Mouse (Mus musculus) cerebral cortex, adult 2 months (tissue): Measurements from ENCODE around the gene Tpmt.

Source experiments
- WGBS: fragments of 180-500 bp; shearing (Covaris S2); methylation state at CpG from one replicate; pipeline ENCODE4 v1.1.7; 2018; 5-methylcytosine and 5-hydroxymethylcytosine counted together

The Tpmt gene

GRCm38 (mm10) chr13:47042024-47042633, 2.4 kb downstream of the Tpmt start:
- WGBS: 43% methylated on average over 8 of the region's 8 CpGs

DNA sequence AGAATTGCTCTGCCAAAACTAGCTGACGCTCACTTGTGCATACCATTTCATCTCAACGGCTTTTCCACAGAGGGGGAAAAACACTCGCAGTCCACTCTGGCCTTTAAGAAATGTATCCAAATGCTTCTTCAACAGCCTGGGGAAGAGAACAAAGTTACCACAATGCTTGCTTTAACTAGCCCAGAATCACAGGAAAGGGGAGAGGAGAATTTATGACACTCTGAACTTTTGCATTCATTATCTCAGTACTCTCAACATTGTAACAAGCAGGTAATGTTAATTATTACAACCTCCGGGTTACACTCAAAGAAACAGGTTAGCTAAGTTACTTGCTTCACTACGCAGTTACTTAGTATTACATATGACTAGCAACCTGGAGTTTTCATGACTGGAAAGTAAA, 4.5 kb downstream of the Tpmt start:
- WGBS: 87% methylated on average over 5 of the region's 5 CpGs

DNA sequence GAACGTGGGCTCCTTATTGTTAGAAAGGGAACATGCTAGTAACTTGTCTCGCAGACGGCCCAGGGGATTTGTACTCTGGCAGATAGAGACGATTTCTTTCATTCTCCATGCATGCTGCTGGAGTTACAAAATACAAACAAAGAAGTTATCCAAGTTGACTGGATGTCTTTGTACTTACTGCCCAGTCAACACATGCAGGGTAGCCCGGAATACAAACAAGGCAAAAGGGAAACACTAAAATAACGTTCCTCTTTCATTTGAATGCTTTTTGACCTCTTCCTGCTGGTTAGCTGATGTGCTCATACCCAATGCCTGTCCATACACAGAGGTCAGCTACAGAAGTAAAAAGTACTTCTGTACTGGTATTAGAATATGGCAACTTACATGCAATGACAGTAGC, 6.6 kb downstream of the Tpmt start:
- WGBS: 59% methylated on average over 6 of the region's 6 CpGs

GRCm38 (mm10) chr13:47033602-47034001, 10.9 kb downstream of the Tpmt start:
- 95% methylated on average over 4 of the region's 4 CpGs for WGBS

- WGBS: 89% methylated on average over 17 of the region's 17 CpGs
Measured at GRCm38 (mm10) chr13:47030376-47031107, 14.0 kb downstream of the Tpmt start.

GRCm38 (mm10) chr13:47020798-47021197, 23.7 kb downstream of the Tpmt start:
- WGBS: 63% methylated on average over 7 of the region's 7 CpGs

DNA sequence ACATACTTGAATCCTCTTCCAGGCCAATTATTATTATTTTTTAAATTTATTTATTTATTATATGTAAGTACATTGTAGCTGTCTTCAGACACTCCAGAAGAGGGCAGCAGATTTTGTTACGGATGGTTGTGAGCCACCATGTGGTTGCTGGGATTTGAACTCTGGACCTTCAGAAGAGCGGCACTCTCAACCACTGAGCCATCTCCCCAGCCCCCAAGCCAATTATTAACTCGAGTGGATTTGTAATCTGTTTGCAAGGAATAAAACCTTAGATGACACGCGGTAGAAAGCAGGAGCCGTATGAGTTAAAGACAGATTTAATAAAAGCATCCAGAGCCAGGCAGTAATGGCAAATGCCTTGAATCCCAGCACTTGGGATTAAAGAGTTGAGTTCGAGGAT, 24.8 kb downstream of the Tpmt start:
- WGBS: 88% methylated on average over 7 of the region's 7 CpGs

DNA sequence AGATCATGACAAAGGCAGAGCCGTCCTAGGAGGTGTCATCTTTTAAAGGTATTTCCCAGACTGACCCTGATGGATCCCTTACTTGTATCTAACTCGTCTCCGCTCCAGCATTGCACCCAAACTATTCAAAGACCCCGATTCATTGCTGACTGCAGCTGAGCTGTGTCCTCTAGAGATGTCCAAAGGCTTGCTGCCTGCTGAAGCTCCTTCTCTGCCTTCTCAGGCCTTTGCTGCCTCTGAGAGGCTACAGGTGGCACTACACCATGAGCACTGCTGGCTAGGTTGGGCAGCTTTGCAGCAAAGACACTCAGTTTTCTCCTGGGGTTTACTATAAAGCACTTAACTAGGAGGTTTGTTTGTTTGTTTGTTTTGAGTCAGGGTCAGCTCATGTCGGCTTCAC, 27.3 kb downstream of the Tpmt start:
- 29% methylated on average over 5 of the region's 5 CpGs for WGBS

DNA sequence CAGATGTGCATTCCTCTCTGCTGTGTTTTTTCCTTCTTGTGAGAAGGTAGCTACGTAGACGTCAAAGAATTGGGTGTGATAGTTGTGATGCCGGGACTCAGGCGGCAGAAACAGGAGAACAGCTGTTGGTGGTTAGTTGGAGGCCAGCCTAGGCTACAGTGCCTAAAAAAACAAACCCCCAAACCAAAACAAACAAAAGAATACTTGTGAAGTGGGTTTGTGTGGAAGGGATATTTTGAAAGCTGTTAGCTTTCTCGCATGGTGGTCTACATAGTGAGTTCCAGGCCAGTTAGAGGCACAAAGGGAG, 29.4 kb downstream of the Tpmt start:
- WGBS: 35% methylated on average over 5 of the region's 5 CpGs

DNA sequence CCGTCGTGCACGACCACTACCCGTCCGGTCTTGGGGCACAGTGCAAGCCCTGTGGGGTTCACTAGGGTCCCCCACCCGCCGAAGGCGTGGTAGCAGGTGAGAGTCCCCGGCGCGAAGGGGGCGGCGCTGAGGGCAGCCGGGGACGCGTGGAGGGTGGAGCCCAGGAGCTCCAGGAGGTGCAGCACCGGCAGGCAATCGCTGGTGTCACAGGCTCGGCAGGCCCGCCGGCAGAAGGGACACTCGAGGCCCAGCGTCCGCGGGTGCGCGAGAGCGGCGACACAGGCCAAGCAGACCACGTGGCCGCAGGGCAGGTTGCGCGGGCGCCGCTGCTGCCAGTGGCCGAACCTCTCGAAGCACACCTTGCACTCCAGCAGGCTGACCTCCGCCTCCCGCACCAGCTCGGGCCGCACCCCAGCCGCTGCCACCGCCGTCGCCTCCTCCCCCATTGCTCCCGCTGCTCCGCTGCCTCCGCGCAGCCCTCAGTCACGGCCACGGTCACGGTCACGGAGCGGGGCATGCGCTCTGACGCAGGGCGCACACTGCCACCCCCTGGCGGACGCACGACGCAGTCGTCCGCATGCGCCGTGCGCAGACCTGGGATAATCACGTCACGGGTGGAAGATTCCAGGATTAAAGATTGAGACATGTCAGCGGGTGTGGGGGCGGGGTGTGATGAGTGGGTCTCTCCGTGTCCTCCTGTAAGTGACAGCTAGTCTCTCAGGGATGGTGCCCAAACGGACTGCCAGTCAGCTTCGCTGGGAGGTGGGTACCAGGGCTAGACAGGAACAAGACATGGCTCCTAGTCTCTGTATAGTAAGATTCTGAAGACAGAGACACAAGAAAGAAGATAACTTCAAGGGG, 30.0 kb downstream of the Tpmt start, which contains the start of gene Nhlrc1:
Gene Nhlrc1, minus strand, starts transcription at position 517 of the 861 bp plus-strand sequence.
- WGBS: 2% methylated on average over 69 of the region's 73 CpGs

- WGBS: 82% methylated on average over 10 of the region's 10 CpGs
Measured at GRCm38 (mm10) chr13:47013740-47014139, 30.8 kb downstream of the Tpmt start.

DNA sequence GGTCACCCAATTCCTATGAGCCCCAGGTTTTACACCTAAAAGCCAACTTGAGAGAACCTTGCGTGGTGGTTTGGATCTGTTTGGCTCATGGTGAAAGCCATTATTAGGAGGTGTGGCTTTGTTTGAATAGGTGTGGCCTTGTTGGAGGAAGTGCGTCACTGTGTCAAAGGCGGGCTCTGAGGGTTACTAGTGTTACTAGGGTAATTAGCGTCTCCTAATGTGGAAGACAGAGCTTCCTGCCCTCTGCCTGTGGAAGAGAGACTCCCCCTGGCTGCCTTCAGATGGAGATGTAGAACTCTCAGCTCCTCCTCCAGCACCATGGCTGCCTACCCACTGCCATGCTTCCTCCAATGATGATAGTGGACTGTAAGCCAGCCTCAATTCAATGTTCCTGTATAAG, 42.9 kb downstream of the Tpmt start:
- 87% methylated on average over 4 of the region's 4 CpGs for WGBS

- WGBS: 66% methylated on average over 5 of the region's 5 CpGs
Measured at GRCm38 (mm10) chr13:46999498-46999897, 45.0 kb downstream of the Tpmt start.

DNA sequence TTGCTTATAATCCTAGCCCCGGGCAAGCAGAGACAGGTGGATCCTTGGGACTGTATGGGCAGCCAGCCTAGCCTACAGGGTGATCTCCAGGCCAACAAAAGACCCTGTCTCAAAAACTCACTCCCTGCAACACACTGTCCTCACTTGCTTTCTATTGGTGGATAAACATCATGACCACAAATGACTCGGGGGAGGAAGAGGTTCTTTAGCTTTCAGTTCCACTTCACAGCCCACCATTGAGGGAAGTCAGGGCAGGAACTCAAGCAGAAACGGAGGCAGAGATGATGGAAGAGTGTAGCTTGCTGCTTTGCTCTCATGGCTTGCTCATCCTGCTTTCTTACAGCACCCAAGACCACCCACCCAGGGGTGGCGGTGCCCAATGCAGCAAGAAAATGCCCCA, 47.2 kb downstream of the Tpmt start:
- 76% methylated on average over 4 of the region's 4 CpGs for whole genome bisulfite sequencing

- WGBS: 80% methylated on average over 2 of the region's 2 CpGs
Measured at GRCm38 (mm10) chr13:46993274-46993551, 51.3 kb downstream of the Tpmt start.

DNA sequence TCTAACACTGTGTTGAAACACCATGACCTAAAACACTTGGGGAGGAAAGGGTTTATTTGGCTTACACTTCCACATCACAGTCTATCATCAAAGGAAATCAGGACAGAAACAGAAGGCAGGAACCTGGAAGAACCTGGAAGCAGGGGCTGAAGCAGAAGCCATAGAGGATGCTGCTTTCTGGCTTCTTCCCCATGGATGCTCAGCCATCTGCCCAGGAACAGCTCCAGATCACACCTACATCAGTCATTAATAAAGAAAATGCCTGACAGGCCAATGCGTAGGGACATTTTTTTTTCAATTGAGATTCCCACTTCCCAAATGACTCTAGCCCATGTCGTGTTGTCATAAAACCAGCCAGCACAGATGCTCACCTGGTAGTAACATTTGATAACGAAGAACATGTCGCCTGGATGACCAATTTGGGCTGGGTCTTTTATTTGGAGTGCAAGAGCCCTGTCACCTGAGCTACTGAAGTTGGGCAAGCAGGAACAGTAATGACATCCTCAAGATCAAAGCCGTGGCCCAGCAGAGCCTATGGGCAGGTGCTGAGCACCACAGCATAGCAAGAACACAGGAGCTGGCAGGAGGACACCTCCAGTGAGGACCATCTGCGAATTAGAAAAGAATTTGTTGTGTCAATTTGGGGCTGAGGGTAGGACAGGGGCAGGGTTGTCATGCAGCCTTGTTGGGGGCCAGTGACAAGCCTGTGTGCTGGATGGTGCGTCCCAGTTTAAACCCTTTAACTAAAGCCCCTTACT, 51.8 kb downstream of the Tpmt start:
- WGBS: 86% methylated on average over 7 of the region's 7 CpGs

DNA sequence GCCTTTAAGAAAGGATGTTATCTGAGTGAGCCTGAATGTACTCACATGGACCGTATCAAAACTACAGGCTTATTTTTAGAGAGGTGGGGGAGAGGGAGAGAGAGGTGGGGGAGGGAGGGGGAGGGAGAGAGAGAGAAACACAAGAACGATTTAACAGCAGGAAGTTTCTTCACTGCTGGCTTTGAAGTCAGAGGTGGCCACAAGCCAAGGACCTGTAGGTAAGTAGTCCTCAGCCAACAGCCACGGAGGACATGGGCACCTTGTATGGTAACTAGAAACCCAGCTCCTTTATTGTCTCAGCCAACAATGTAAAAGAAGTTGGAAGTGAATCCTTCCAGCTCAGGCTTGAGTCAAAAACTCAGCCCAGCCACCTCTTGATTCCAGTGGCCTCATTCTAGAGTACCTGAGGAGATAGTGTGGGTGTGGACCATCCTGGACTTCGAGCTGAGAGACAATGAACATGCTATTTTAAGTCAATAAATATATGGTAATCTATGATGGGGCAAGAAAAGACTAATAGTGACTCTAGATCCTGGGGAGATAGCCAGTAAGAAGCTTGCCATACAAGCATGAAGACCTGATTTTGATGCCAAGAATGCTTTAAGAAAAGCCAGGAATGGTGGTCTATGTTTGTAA, 54.0 kb downstream of the Tpmt start:
- WGBS: 36% methylated on average over 4 of the region's 4 CpGs

- 86% methylated on average over 8 of the region's 8 CpGs for WGBS
Measured at GRCm38 (mm10) chr13:46987941-46988340, 56.6 kb downstream of the Tpmt start.

- 82% methylated on average over 6 of the region's 6 CpGs for WGBS
Measured at GRCm38 (mm10) chr13:46986208-46986607, 58.3 kb downstream of the Tpmt start.

DNA sequence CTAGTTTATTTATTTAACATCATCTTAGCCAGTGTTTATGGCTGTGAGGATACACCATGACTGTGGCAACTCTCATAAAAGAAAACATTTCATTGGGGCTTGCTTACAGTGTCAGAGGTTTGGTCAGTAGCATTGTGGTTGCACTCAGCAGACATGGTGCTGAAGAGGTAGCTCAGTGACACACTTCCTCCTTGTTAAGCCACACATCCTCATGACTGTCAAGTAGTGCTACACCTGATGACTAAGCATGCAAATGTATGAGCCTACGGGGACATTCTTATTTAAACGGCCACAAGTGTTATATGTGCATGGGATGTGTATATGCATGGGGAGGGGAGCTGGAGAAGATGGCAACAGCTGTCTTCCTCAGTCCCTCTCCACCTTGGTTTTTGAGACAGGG, 60.7 kb downstream of the Tpmt start:
- 63% methylated on average over 2 of the region's 2 CpGs for WGBS

- 74% methylated on average over 13 of the region's 13 CpGs for WGBS
Measured at GRCm38 (mm10) chr13:46979836-46980490, 64.6 kb downstream of the Tpmt start.
